Mouse (Mus musculus) heart, embryonic 11.5 days (tissue): ENCODE results near the gene Cd200. TPM values are rescaled to one million over a fixed set of nuclear protein-coding genes. Genes with fewer than 3 reads are reported as not detected.

Source experiments
- ATAC-seq: fragments of 200-750 bp; cut with Nextera tagmentation; replicated peaks from 2 replicates; pipeline ENCODE4 v1.8.0; 2017; ENCODE audit warnings: moderate library complexity; ENCODE audit not compliant: insufficient number of reproducible peaks, low FRiP score, low TSS enrichment
- H3K27ac ChIP-seq: fragments of 300-500 bp; sonication (generic); 2 replicates; pipeline ENCODE4 v1.5.1; 2014; ENCODE audit warnings: mild to moderate bottlenecking, low read depth, low read length
- H3K27me3 ChIP-seq: fragments of 300-500 bp; sonication (generic); 2 replicates; pipeline ENCODE4 v1.6.1; 2014; ENCODE audit warnings: mild to moderate bottlenecking, low read length, mixed read lengths; ENCODE audit not compliant: control insufficient read depth, insufficient read depth
- H3K36me3 ChIP-seq: fragments of 300-500 bp; sonication (generic); 2 replicates; pipeline ENCODE4 v1.6.1; 2014; ENCODE audit warnings: mild to moderate bottlenecking, low read length, moderate library complexity, mixed read lengths; ENCODE audit not compliant: control insufficient read depth, insufficient read depth
- H3K4me1 ChIP-seq: fragments of 300-500 bp; sonication (generic); 2 replicates; pipeline ENCODE4 v1.6.1; 2014; ENCODE audit warnings: low read length; ENCODE audit not compliant: control insufficient read depth, insufficient read depth
- H3K4me2 ChIP-seq: fragments of 300-500 bp; sonication (generic); 2 replicates; pipeline ENCODE4 v1.6.1; 2014; ENCODE audit warnings: mild to moderate bottlenecking, moderate library complexity
- H3K4me3 ChIP-seq: fragments of 300-500 bp; sonication (generic); 2 replicates; pipeline ENCODE4 v1.5.1; 2014; ENCODE audit warnings: low read depth, low read length
- H3K9ac ChIP-seq: fragments of 300-500 bp; sonication (generic); 2 replicates; pipeline ENCODE4 v1.6.1; 2014; ENCODE audit warnings: mild to moderate bottlenecking, low read depth, low read length, moderate library complexity
- H3K9me3 ChIP-seq: fragments of 300-500 bp; sonication (generic); replicated peaks from 2 replicates; pipeline ENCODE4 v1.6.1; 2016; ENCODE audit warnings: low read length; ENCODE audit not compliant: control insufficient read depth
- WGBS: fragments of 180-500 bp; shearing (Covaris S2); extraction: QIAGEN DNeasy Blood & Tissue Kit; methylation state at CpG from one replicate; pipeline ENCODE4 v1.1.7; 2014; ENCODE audit not compliant: insufficient replicate concordance; 5-methylcytosine and 5-hydroxymethylcytosine counted together
- polyA plus RNA-seq: library from polyadenylated mRNA; unstranded; fragments of >200 nt; fragmentation: Nextera tagmentation; extraction: Ambion mirVana; gene quantifications from 2 replicates; pipeline ENCODE4 v1.2.1, GENCODE M21; 2014

The Cd200 gene
- polyA plus RNA-seq, 1 experiment from 2014 or later = 9.9 TPM

GRCm38 (mm10) chr16:45334376-45334765 is 74.5 kb downstream of the Cd200 start:
- H3K27me3 ChIP-seq = no peaks in the 10 kb centered on the region
- no peak overlapping the region for H3K4me2 ChIP-seq
- no peak overlapping the region for H3K9ac ChIP-seq

DNA sequence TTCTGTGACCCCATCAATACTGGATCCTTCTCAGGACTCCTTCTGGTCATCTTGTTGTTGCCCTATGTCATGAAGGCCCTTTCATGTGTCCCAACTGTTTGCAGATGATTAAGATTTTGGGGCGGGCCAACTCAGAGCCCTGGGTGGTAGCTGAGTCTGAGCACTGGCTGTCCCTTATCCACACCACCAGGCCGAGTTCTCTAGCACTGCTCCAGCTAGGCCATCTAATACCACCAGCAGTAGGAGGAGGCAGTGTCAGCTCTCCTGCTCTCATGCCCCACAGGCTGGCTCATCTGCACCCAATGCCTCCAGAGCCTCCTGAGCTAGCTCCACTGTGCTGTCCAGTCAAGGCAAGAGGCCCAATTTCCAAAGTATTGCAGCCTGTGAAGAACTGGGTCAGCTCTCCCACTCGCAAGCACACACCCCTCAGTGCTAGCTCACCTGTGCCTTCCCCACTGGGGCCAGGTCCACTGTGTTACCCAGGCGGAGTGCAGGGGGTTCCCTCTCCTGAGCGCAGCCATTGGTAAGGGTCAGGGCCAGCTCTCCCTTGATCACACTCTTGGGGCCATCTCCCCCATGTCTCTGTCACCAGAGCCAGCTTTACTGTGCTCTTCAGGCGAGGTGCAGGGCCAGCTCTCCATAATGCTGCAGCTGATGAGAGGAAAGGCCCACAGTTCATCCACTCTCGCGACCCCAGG is 75.0 kb downstream of the Cd200 start:
- Histone ChIP-seq H3K36me3 (no peaks in the 10 kb centered on the region), H3K4me2 (no peak overlapping the region), H3K4me3 (no peak overlapping the region), H3K27ac (no peak overlapping the region), H3K4me1 (no peaks in the 10 kb centered on the region), H3K27me3 (no peaks in the 10 kb centered on the region), H3K9ac (no peak overlapping the region), H3K9me3 (no peaks in the 10 kb centered on the region)
- WGBS = 79% methylated on average over 8 of the region's 8 CpGs
- no peak for ATAC-seq

More at GRCm38 (mm10) chr16:45334376-45334765, 74.5 kb downstream of the Cd200 start:
- Histone ChIP-seq H3K4me1 (no peaks in the 10 kb centered on the region), H3K9me3 (no peaks in the 10 kb centered on the region), H3K27ac (no peak overlapping the region), H3K4me3 (no peak overlapping the region), H3K36me3 (no peaks in the 10 kb centered on the region)
- 75% methylated on average over 2 of the region's 2 CpGs for WGBS
- ATAC-seq = no peak

- Histone ChIP-seq H3K4me3 (no peak overlapping the region), H3K9me3 (no peaks in the 10 kb centered on the region), H3K27me3 (no peaks in the 10 kb centered on the region), H3K4me2 (no peak overlapping the region), H3K4me1 (no peaks in the 10 kb centered on the region), H3K9ac (no peak overlapping the region), H3K27ac (no peak overlapping the region), H3K36me3 (no peaks in the 10 kb centered on the region)
- 74% methylated on average over 8 of the region's 8 CpGs for WGBS
- ATAC-seq = no peak
Measured at GRCm38 (mm10) chr16:45332591-45332990, 76.3 kb downstream of the Cd200 start.

Other genes with a start within 250 kb of the Cd200 start
- gene Btla, start 184.7 kb downstream of the Cd200 start, polyA plus RNA-seq = not detected in 2 replicates
- not detected in 2 replicates for gene Gm609, start 83.9 kb upstream of the Cd200 start, polyA plus RNA-seq
- not detected in 2 replicates for gene Gm17783, start 123.0 kb upstream of the Cd200 start, polyA plus RNA-seq
- not detected in 2 replicates for gene Slc9c1, start 126.3 kb upstream of the Cd200 start, polyA plus RNA-seq
- gene Gcsam, start 201.3 kb upstream of the Cd200 start, polyA plus RNA-seq = 0.16 and 0.28 TPM in 2 replicates
- 0.17 and 0.19 TPM in 2 replicates for gene BC016579, start 245.0 kb upstream of the Cd200 start, polyA plus RNA-seq